Mouse (Mus musculus) forebrain, embryonic 16.5 days (tissue): ENCODE data around the gene Pi4k2a. TPM values are rescaled to one million over a fixed set of nuclear protein-coding genes. Genes with fewer than 3 reads are reported as not detected.

Experiments used
- ATAC-seq: fragments of 200-750 bp; cut with Nextera tagmentation; 2 replicates; pipeline ENCODE4 v1.8.0; 2017; ENCODE audit warnings: mild to moderate bottlenecking, moderate library complexity
- H3K27ac ChIP-seq: fragments of 300-500 bp; sonication (generic); 2 replicates; pipeline ENCODE4 v1.5.1; 2014; ENCODE audit warnings: low read length, control low read depth
- H3K27me3 ChIP-seq: fragments of 300-500 bp; sonication (generic); replicated peaks from 2 replicates; pipeline ENCODE4 v1.6.1; 2014; ENCODE audit warnings: low read length; ENCODE audit not compliant: control insufficient read depth, insufficient read depth
- H3K36me3 ChIP-seq: fragments of 300-500 bp; sonication (generic); 2 replicates; pipeline ENCODE4 v1.6.1; 2014; ENCODE audit not compliant: control insufficient read depth, insufficient read depth
- H3K4me1 ChIP-seq: fragments of 300-500 bp; sonication (generic); replicated peaks from 2 replicates; pipeline ENCODE4 v1.6.1; 2014; ENCODE audit warnings: low read length; ENCODE audit not compliant: control insufficient read depth, insufficient read depth
- H3K4me2 ChIP-seq: fragments of 300-500 bp; sonication (generic); 2 replicates; pipeline ENCODE4 v1.6.1; 2014; ENCODE audit warnings: mild to moderate bottlenecking, low read length, control low read depth
- H3K4me3 ChIP-seq: fragments of 300-500 bp; sonication (generic); replicated peaks from 2 replicates; pipeline ENCODE4 v1.5.1; 2014; ENCODE audit warnings: mild to moderate bottlenecking, low read length, control low read depth
- H3K9ac ChIP-seq: fragments of 300-500 bp; sonication (generic); replicated peaks from 2 replicates; pipeline ENCODE4 v1.6.1; 2014; ENCODE audit warnings: low read depth, low read length, control low read depth
- H3K9me3 ChIP-seq: fragments of 300-500 bp; sonication (generic); 2 replicates; pipeline ENCODE4 v1.6.1; 2016; ENCODE audit warnings: low read length; ENCODE audit not compliant: control insufficient read depth
- WGBS: fragments of 180-500 bp; shearing (Covaris S2); extraction: QIAGEN DNeasy Blood & Tissue Kit; methylation state at CpG from one replicate; pipeline ENCODE4 v1.1.7; 2014; 5-methylcytosine and 5-hydroxymethylcytosine counted together
- polyA plus RNA-seq: library from polyadenylated mRNA; unstranded; fragments of >200 nt; fragmentation: Nextera tagmentation; extraction: Ambion mirVana; gene quantifications from 2 replicates; pipeline ENCODE4 v1.2.1, GENCODE M21; 2015

Gene Pi4k2a
- polyA plus RNA-seq: 28.8 and 31.9 TPM in 2 replicates

DNA sequence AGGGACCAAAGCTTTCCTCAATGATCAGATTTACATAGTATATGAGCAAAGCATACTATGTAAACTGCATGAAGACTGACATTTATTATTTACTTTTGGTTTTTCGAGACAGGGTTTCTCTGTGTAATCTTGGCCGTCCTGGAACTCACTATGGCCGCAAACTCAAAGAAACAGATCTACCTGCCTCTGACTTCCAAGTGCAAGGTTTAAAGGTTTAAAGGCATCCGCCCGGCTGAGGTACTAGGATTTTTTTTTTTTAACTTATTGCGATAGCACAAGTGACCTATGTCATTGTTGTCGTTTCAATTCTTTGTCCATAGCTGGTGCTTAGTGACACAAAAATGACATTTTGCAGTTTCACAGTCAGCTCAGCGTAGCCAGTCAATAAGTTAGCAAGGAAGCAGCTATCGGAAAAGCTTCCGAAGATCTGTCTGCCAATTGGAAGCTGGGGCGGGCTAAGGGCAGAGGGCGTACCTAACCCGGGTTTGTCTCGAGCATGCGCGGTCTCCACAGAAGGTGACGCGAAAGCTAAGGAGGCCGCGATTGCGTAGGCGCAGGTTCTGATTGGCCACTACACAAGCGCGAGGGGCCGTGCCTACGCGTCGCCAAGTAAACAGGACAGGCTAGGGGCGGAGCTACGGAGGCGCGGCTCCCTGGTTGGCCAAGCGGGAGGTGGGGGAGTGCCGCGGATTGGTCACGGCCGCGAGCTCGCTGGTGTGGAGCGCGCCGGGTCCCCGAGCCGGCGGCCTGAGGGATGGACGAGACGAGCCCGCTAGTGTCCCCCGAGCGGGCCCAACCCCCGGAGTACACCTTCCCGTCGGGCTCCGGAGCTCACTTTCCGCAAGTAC is at the start of gene Pi4k2a:
Gene Pi4k2a, plus strand, starts transcription at position 723 of the 848 bp plus-strand sequence.
- peaks cover 31% of the 10 kb centered on the region for H3K4me1 ChIP-seq
- H3K4me2 ChIP-seq: peak within 1 kb of the TSS; percentile 93
- H3K27me3 ChIP-seq: no peaks in the 10 kb centered on the region
- 0 out of 2 replicates have a peak, but pooled peaks cover 2% of the 10 kb centered on the region for H3K36me3 ChIP-seq
- ATAC-seq: peak; percentile 97
- H3K27ac ChIP-seq: peak within 1 kb of the TSS; percentile 87
- WGBS: under 1% methylated on average over 53 of the region's 55 CpGs
- H3K9ac ChIP-seq: peak within 1 kb of the TSS; percentile 81
- H3K9me3 ChIP-seq: no peaks in the 10 kb centered on the region
- H3K4me3 ChIP-seq: peak within 1 kb of the TSS; percentile 83

DNA sequence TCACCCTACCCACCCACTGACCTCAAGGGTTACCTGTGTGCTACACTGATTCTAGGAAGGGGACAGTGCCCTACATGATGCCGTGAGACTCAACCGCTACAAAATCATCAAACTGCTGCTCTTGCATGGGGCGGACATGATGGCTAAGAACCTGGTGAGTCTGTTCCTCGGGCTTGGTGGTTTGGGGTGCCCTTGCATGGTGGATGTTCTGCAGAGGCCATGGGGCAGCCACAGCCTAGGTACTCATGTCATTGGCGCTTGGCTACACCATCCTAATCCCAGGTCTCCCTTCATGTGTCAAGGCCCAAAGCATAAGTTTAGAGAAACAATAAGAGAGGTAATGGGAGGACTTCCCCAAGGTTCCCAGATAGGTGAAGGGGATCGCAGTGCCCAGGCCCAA is 46.3 kb upstream of the Pi4k2a start:
- Histone ChIP-seq H3K9me3 (no peaks in the 10 kb centered on the region), H3K36me3 (no peaks in the 10 kb centered on the region), H3K4me1 (peaks cover 4% of the 10 kb centered on the region; the same call in 1 of the 2 replicates), H3K9ac (no peak overlapping the region), H3K27ac (no peak overlapping the region), H3K4me2 (no peak overlapping the region), H3K27me3 (no peaks in the 10 kb centered on the region), H3K4me3 (no peak overlapping the region)
- 97% methylated on average over 6 of the region's 6 CpGs for WGBS
- no peak for ATAC-seq

- 0 out of 2 replicates have a peak within 1 kb of the TSS, but pooled peaks have one; percentile 22 for H3K9ac ChIP-seq
These were observed 44.8 kb upstream of the Pi4k2a start, which contains the start of gene Hoga1 for GRCm38 (mm10) chr19:42045269-42046102. TSS of gene Hoga1 (plus strand) at chr19:42045610.

DNA sequence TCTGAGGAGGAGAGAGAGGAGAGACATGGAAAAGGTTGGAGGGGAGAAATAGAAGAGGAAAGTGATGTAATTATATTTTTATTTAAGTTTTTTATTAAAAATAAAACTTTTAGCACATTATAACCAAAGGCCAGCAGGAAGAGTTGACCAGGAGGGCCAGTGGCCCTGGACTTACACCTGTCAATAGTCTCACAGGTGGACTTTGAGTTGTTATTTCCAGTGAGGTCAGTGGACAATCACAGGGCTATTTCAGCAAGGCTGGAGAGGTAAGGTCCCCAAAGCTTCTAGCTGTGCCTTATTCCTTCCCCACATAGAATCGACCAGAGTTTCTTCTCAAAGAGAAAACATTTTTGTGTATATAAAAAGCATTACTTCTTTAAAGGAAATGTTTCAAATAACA is 40.0 kb upstream of the Pi4k2a start:
- H3K27me3 ChIP-seq: no peaks in the 10 kb centered on the region
- H3K36me3 ChIP-seq: no peaks in the 10 kb centered on the region
- H3K4me2 ChIP-seq: no peak overlapping the region
- H3K4me1 ChIP-seq: peaks cover 4% of the 10 kb centered on the region; the same call in 1 of the 2 replicates
- no peaks in the 10 kb centered on the region for H3K9me3 ChIP-seq
- no peak overlapping the region for H3K4me3 ChIP-seq
- no peak overlapping the region for H3K27ac ChIP-seq
- no peak overlapping the region for H3K9ac ChIP-seq
- WGBS: 76% methylated on average over 1 of the region's 1 CpGs
- no peak for ATAC-seq

More at GRCm38 (mm10) chr19:42045269-42046102, 44.8 kb upstream of the Pi4k2a start, which contains the start of gene Hoga1:
- Histone ChIP-seq H3K27me3 (no peaks in the 10 kb centered on the region), H3K4me2 (peak within 1 kb of the TSS; percentile 49), H3K9me3 (no peaks in the 10 kb centered on the region), H3K27ac (no peak within 1 kb of the TSS), H3K4me3 (peak within 1 kb of the TSS; percentile 32), H3K36me3 (no peaks in the 10 kb centered on the region), H3K4me1 (peaks cover 4% of the 10 kb centered on the region; the same call in 1 of the 2 replicates)
- 23% methylated on average over 23 of the region's 23 CpGs for WGBS
- ATAC-seq: peak; percentile 89

- Histone ChIP-seq H3K4me2 (no peak overlapping the region), H3K9ac (no peak overlapping the region), H3K36me3 (no peaks in the 10 kb centered on the region), H3K4me1 (no peaks in the 10 kb centered on the region), H3K9me3 (no peaks in the 10 kb centered on the region), H3K27me3 (no peaks in the 10 kb centered on the region), H3K4me3 (no peak overlapping the region), H3K27ac (no peak overlapping the region)
- ATAC-seq: no peak
- 82% methylated on average over 3 of the region's 3 CpGs for WGBS
These were observed 38.9 kb upstream of the Pi4k2a start for GRCm38 (mm10) chr19:42051351-42051750.

GRCm38 (mm10) chr19:42051948-42052347 is 38.3 kb upstream of the Pi4k2a start, which contains the start of gene 4933411K16Rik:
TSS of gene 4933411K16Rik (plus strand) at chr19:42052248.
- 82% methylated on average over 4 of the region's 4 CpGs for WGBS

DNA sequence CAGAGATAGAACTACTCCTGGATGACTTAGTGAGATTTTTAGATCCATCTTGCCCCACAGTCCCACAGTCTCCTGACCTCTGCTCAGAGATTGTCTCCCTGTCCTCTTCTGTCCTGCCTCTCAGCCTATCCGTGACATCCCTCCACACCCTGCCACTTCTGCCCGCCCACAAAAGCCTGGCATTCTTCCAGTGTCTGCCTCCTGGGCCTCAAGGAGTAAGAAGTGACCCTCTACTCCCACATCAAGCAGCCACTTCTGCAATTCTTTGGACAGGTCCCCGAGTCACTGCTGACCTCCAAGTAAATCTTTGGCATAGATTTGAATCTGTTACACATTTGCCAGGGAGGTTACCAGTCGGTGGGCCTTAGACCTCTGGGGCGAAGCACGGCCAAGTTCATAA is 36.0 kb upstream of the Pi4k2a start:
- 80% methylated on average over 6 of the region's 6 CpGs for WGBS
- Histone ChIP-seq H3K9me3 (no peaks in the 10 kb centered on the region), H3K4me3 (no peak overlapping the region), H3K4me2 (no peak overlapping the region), H3K27me3 (no peaks in the 10 kb centered on the region), H3K4me1 (no peaks in the 10 kb centered on the region), H3K9ac (no peak overlapping the region), H3K36me3 (no peaks in the 10 kb centered on the region), H3K27ac (no peak overlapping the region)
- no peak for ATAC-seq

More at GRCm38 (mm10) chr19:42051948-42052347, 38.3 kb upstream of the Pi4k2a start, which contains the start of gene 4933411K16Rik:
- Histone ChIP-seq H3K4me2 (no peak within 1 kb of the TSS), H3K9me3 (no peaks in the 10 kb centered on the region), H3K27me3 (no peaks in the 10 kb centered on the region), H3K27ac (no peak within 1 kb of the TSS), H3K36me3 (no peaks in the 10 kb centered on the region), H3K4me1 (no peaks in the 10 kb centered on the region), H3K4me3 (no peak within 1 kb of the TSS), H3K9ac (no peak within 1 kb of the TSS)
- no peak for ATAC-seq

GRCm38 (mm10) chr19:42055881-42056280 is 34.4 kb upstream of the Pi4k2a start:
- H3K27ac ChIP-seq: no peak overlapping the region
- no peak overlapping the region for H3K9ac ChIP-seq
- no peaks in the 10 kb centered on the region for H3K9me3 ChIP-seq
- no peak for ATAC-seq
- no peaks in the 10 kb centered on the region for H3K4me1 ChIP-seq
- H3K36me3 ChIP-seq: no peaks in the 10 kb centered on the region
- WGBS: 84% methylated on average over 2 of the region's 2 CpGs
- no peak overlapping the region for H3K4me2 ChIP-seq
- no peaks in the 10 kb centered on the region for H3K27me3 ChIP-seq
- H3K4me3 ChIP-seq: no peak overlapping the region
